Mouse (Mus musculus) E14TG2a.4 (cell line): Measurements from ENCODE around the gene Flot2.

ENCODE experiments used
- CTCF ChIP-seq: conservative IDR thresholded peaks from 2 replicates; pipeline ENCODE4 v1.5.1; 2014; ENCODE audit warnings: low read length
- POU5F1 ChIP-seq: IDR thresholded peaks from 2 replicates; pipeline ENCODE4 v1.6.1; 2014; ENCODE audit warnings: low read length, borderline replicate concordance

DNA sequence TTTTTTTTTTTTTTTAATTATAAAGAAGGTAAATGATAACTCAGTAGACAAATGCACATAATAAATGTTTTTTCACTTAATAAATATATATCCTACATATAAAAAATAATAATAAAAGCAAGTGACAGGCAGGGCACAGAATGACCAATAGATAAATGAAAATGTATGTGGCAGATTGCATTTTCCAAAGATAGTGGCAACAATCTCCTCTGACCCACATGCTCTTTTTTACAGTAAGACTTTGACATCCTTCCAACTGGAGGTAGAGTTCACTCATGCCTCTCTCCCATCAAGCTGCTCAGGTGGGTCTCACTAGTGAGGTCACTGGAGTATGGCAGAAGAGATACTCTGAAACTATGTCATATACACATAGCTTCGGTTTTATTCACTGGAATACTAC, 24.8 kb downstream of the Flot2 start:
- no peak for TF ChIP-seq CTCF
- TF ChIP-seq POU5F1: no peak
